Mouse (Mus musculus) stomach, embryonic 15.5 days (tissue): ENCODE data around the gene Sec22b. TPM values are rescaled to one million over a fixed set of nuclear protein-coding genes. Genes with fewer than 3 reads are reported as not detected.

Source experiments
- ATAC-seq: fragments of 200-750 bp; cut with Nextera tagmentation; 2 replicates; pipeline ENCODE4 v1.8.0; 2017; ENCODE audit warnings: low read depth, moderate number of reproducible peaks, moderate TSS enrichment; ENCODE audit not compliant: insufficient read depth, low FRiP score
- H3K27ac ChIP-seq: fragments of 300-500 bp; sonication (generic); 2 replicates; pipeline ENCODE4 v1.5.1; 2015; ENCODE audit warnings: mild to moderate bottlenecking, inconsistent platforms
- H3K27me3 ChIP-seq: fragments of 300-500 bp; sonication (generic); replicated peaks from 2 replicates; pipeline ENCODE4 v1.6.1; 2015; ENCODE audit warnings: inconsistent platforms
- H3K36me3 ChIP-seq: fragments of 300-500 bp; sonication (generic); 2 replicates; pipeline ENCODE4 v1.6.1; 2015; ENCODE audit warnings: inconsistent platforms
- H3K4me1 ChIP-seq: fragments of 300-500 bp; sonication (generic); 2 replicates; pipeline ENCODE4 v1.6.1; 2015; ENCODE audit warnings: inconsistent platforms
- H3K4me2 ChIP-seq: fragments of 300-500 bp; sonication (generic); 2 replicates; pipeline ENCODE4 v1.6.1; 2015; ENCODE audit warnings: mild to moderate bottlenecking, inconsistent platforms
- H3K4me3 ChIP-seq: fragments of 300-500 bp; sonication (generic); replicated peaks from 2 replicates; pipeline ENCODE4 v1.5.1; 2015; ENCODE audit warnings: inconsistent platforms
- H3K9ac ChIP-seq: fragments of 300-500 bp; sonication (generic); 2 replicates; pipeline ENCODE4 v1.6.1; 2015; ENCODE audit warnings: inconsistent platforms
- H3K9me3 ChIP-seq: fragments of 300-500 bp; sonication (generic); 2 replicates; pipeline ENCODE4 v1.6.1; 2016; ENCODE audit warnings: inconsistent platforms
- WGBS: fragments of 180-500 bp; shearing (Covaris S2); methylation state at CpG from one replicate; pipeline ENCODE4 v1.1.7; 2015; 5-methylcytosine and 5-hydroxymethylcytosine counted together
- polyA plus RNA-seq: library from polyadenylated mRNA; unstranded; fragments of >200 nt; fragmentation: Nextera tagmentation; extraction: Ambion mirVana; gene quantifications from 2 replicates; pipeline ENCODE4 v1.2.1, GENCODE M21; 2015

Sec22b gene
- polyA plus RNA-seq, 1 experiment from 2014 or later, result 139 TPM

DNA sequence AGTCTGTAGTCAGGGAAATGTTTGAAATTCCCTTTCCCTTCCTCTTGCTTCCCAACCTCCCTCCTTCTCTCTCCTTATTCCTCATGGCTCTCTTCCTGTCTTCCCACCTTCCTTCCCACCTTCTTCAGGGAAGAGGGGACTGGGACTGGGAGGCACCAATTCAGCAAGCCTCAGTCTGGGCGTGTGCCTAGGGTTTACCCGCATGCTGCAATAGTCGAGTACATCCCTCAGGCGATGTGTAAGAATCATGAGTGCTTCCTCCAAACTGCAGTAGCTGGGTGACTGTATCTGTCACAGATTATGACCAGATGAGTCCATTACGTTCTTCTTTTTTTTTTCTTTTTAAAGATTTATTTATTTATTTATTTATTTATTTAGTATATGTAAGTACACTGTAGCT, 32.8 kb downstream of the Sec22b start:
- no peak overlapping the region for H3K4me2 ChIP-seq
- ATAC-seq, result no peak
- H3K4me3 ChIP-seq, result no peak overlapping the region
- H3K9ac ChIP-seq, result no peak overlapping the region
- H3K36me3 ChIP-seq, result no peaks in the 10 kb centered on the region
- H3K27me3 ChIP-seq, result no peaks in the 10 kb centered on the region
- H3K9me3 ChIP-seq, result no peaks in the 10 kb centered on the region
- WGBS, result 74% methylated on average over 5 of the region's 5 CpGs
- peaks cover 20% of the 10 kb centered on the region for H3K4me1 ChIP-seq
- no peak overlapping the region for H3K27ac ChIP-seq

DNA sequence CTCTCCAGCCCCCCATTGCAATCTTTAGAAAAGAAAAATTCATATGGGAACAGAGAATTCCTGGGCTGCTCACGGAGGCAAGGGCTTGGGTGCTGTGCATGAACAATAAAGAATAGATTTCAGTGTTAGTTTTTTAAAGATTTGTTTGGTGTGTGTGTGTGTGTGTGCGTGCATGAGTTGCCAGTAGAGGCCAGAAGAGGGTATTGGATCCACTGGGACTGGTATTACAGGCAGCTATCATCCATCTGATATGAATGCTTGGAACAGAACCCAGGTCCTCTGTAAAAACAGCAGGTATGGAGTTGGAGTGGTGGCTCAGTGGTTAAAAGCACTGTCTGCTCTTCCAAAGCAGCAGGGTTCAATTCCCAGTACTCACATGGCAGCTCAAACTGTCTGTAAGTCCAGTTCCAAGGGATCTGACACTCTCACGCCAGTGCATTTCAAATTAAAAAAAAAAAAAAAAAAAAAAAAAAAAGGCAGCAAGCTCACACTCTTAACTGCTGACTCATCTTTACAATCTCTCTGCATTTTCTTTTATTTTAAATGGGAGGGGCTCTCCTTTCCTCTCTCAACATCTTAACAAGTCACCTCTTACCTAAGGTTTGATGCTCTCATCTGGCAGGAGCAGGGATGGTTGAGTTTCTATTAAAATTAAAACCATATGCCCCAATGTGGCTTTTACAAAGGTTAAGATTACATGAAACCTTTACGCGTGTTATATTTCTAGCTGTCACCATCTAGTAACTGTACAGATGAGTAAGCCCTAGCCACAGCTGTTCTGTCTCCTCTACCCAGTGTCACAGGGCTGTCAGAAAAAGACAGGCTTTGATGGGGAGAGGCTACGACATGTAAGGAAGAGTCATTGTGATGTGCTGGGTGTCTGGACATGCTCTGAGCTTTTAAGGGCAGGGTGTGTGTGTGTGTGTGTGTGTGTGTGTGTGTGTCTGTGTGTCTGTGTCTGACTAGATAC, 33.6 kb downstream of the Sec22b start:
- ATAC-seq, result no peak
- H3K4me1 ChIP-seq, result peaks cover 23% of the 10 kb centered on the region
- no peaks in the 10 kb centered on the region for H3K27me3 ChIP-seq
- H3K9me3 ChIP-seq, result no peaks in the 10 kb centered on the region
- H3K9ac ChIP-seq, result no peak overlapping the region
- WGBS, result 80% methylated on average over 6 of the region's 6 CpGs
- no peaks in the 10 kb centered on the region for H3K36me3 ChIP-seq
- H3K4me3 ChIP-seq, result no peak overlapping the region
- no peak overlapping the region for H3K4me2 ChIP-seq
- H3K27ac ChIP-seq, result no peak overlapping the region

DNA sequence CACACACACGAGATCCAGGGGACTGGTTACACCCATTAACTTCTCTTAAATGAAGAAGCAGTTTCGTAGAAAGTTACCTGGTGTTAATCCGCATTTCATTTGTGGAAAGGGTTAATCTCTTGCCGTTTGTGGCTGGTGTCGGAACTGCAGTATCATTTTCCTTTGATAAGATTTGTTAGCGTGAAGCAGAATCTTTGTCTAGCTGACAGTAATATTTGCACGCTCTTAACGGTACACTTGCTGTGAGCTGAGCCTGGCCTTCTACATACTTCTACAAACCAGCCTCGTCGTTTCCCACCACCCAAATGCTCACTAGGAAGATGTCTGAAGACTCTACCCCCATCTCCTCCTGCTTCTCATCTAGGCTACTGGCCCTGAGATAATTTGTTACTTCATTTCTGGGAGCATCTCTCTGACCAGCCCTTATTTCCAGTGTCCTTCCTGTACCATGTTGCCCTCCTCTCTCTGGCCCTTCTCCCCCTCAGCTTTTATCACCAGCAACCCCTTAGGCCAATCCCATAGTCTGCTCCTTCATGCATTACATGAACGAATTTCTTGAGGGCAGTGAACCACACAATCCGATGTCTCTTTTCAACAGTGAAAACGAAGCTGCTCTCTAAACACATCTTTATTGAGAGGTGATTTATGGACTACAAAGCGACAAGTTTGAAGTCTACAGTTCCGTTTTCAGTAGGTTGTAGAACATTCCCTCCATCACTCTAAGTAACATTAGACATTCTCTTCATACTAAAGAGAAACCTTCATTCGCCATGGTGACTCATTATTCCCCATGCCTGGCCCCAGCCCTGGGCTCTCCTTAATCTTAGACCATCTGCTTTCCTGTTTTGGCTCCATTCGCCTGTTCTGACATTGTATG, 36.3 kb downstream of the Sec22b start:
- WGBS, result 36% methylated on average over 17 of the region's 17 CpGs
- Histone ChIP-seq H3K27ac (no peak overlapping the region), H3K9me3 (no peaks in the 10 kb centered on the region), H3K9ac (no peak overlapping the region), H3K27me3 (no peaks in the 10 kb centered on the region), H3K4me3 (no peak overlapping the region), H3K4me2 (no peak overlapping the region), H3K36me3 (no peaks in the 10 kb centered on the region), H3K4me1 (peaks cover 39% of the 10 kb centered on the region)
- ATAC-seq, result no peak

DNA sequence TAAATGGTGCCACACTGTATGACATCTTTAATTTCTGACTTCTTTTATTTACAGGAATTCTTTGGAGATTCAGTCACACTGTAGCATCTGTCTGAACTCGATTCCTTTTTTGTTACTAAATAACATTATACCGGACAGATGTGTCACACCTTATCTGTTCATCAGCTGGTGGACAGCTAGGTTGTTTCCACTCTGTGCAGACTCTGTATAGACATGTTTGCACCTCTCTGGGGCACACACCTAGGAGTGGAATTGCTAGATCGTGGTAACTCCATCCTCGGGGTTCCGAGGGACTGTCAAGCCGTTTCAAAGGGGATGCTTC, 36.9 kb downstream of the Sec22b start:
- H3K4me2 ChIP-seq, result no peak overlapping the region
- no peak overlapping the region for H3K27ac ChIP-seq
- H3K27me3 ChIP-seq, result no peaks in the 10 kb centered on the region
- no peaks in the 10 kb centered on the region for H3K9me3 ChIP-seq
- peaks cover 41% of the 10 kb centered on the region for H3K4me1 ChIP-seq
- no peak for ATAC-seq
- WGBS, result 60% methylated on average over 6 of the region's 6 CpGs
- no peak overlapping the region for H3K4me3 ChIP-seq
- no peaks in the 10 kb centered on the region for H3K36me3 ChIP-seq
- H3K9ac ChIP-seq, result no peak overlapping the region

DNA sequence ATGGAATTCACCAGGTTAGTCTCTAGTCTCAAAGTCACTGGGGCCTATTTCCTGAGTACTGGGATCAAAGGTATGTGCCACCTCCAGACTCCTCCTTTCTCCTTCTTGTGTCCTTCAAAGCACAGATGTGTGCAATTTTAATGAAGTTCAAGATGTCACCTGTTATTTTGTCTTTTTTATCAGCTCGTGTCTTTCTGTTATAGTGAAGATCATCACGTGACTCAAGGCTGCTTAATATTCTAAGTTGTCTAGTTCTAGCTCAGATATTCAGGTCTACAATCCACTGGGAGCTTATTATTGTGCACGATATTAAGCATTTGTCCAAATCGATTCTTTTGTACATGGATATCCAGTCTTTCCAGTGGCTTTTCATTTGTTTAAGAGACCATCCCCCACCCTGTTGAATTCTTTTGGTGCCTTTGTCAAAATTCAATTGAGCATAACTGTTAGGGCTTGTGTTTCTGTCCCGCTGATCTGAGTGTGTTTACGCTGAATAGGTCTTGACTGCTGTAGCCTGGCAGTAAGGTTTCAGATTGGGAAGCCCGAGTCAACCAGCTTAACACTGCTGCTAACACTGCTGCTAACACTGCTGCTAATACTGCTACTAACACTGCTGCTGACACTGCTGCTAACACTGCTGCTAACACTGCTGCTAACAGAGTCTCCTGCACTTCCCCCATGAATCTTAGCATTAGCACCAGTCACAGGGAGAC, 38.0 kb downstream of the Sec22b start:
- Histone ChIP-seq H3K4me2 (no peak overlapping the region), H3K9ac (no peak overlapping the region), H3K36me3 (no peaks in the 10 kb centered on the region), H3K4me1 (peaks cover 38% of the 10 kb centered on the region), H3K9me3 (no peaks in the 10 kb centered on the region), H3K27me3 (no peaks in the 10 kb centered on the region), H3K27ac (peak overlapping the region; percentile 77; the same call in 1 of the 2 replicates), H3K4me3 (no peak overlapping the region)
- WGBS, result 54% methylated on average over 7 of the region's 7 CpGs
- ATAC-seq, result no peak

DNA sequence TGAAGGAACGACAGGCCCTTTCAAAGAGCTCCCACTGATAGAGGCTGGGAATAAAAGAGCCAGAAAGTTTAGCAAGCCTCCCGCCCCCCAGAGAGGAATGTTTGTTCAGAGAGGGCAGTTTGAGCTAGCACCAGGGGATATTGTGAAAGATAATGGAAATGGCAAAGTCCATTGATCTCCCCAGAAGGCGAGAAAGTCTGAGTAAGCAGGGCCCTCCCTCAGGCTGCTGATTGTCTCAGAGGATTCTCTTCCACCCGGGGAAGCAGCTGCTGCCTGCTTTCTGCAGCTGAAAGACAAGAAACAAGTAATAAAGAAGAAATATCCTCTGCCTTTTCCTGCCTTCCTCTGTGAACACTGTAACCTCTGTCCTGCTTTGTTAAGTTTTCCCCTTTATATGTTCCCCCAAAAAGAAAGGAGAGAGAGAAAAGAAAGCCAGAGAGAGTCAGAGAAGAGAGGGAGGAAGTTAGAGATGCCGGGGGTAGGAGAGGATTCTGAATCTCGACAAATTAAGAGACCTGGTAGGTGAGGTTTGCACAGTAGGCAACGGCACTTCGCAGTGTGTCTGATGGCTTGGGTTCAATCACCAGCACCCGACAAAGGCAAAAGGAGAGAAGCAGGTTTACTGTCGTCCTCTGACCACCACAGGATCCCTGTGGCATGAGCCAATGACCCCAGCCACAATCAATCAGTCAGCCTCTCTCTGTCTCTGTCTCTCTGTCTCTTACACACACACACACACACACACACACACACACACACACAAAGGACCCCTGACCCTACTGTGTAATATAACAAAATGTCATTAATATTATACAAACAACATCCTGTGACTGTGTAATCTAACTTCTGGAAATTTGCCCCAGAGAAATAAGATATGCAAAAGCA, 38.9 kb downstream of the Sec22b start:
- Histone ChIP-seq H3K9ac (no peak overlapping the region), H3K27ac (peak overlapping the region; percentile 77), H3K4me2 (no peak overlapping the region), H3K36me3 (no peaks in the 10 kb centered on the region), H3K4me1 (peaks cover 38% of the 10 kb centered on the region), H3K4me3 (no peak overlapping the region), H3K27me3 (no peaks in the 10 kb centered on the region), H3K9me3 (no peaks in the 10 kb centered on the region)
- no peak for ATAC-seq
- 24% methylated on average over 10 of the region's 10 CpGs for WGBS

DNA sequence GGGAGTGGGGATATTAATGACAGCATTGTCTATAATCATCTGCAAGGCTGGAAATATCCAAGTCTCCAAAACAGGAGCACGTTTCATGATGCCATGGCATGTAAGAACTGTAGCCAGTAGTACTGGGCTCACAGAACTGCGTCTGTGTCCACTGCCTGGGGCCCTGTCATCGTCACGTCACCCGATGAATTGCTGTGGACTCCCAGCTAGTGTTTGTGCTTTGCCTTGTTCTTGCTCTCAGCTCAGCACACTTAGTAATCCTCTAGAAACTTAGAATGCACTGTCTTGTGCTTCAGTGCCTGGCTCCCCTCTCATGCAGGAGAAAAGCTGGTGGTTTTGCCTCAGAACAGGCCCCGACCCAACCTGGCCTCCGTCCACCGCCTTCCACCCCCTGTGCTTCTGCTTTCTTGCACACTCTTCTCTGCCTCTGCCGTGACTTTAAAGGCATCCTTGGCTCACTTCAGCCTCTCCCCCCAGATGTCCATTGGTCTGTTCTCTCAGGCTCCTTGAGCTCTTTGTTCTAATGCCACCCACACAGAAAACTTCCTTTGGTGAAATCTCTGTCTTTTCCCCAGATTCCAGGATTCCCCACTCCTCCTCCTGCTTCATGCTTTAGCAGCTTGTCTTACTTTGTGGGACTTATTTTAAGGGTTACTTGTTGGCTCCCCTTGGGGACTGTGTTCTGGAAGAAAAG, 39.7 kb downstream of the Sec22b start:
- Histone ChIP-seq H3K9ac (no peak overlapping the region), H3K36me3 (no peaks in the 10 kb centered on the region), H3K4me1 (peaks cover 38% of the 10 kb centered on the region), H3K4me3 (no peak overlapping the region), H3K27ac (peak overlapping the region; percentile 77), H3K27me3 (no peaks in the 10 kb centered on the region), H3K4me2 (no peak overlapping the region), H3K9me3 (no peaks in the 10 kb centered on the region)
- WGBS, result 35% methylated on average over 9 of the region's 9 CpGs
- 0 out of 2 replicates have a peak, but pooled peaks have one; percentile 9 for ATAC-seq

DNA sequence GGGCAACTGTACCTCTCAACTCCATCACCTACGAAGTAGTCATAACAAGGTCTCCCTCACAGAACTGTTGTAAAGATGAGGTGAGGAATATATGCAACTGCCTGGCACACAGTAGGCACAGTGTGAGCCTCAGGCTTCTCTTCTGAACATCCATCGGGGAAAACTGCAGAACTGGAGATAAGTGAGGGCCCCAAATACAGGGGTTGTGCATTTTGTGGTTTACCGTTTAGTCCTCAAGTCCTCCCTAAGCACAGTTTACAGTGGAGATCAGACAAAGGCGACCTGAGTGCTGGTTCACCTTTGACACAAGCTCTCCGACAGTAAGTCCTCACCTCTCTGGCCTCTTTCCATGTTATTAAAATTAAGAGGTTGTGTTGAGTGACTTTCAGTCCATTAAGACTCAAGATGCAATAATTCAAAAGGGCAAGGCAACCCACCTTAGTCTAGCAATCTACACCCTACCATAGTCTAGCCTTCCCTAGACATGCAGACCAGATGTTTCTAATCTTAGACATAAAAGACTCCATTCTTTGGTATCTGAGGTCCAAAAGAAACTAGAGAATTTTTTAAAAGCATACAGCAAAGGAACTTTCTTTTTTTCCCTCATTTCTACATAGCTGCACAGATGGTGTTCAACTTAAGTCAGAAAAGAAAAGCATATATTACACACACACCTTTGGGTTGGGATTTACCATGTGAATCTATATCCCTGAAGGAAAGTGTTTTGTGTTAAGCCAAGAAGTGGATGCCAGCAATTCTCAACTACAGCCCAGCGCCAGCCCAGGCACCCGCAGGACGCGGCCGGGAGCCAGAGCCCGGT, 40.7 kb downstream of the Sec22b start:
- Histone ChIP-seq H3K4me2 (peak overlapping the region; percentile 45), H3K9ac (no peak overlapping the region), H3K27me3 (no peaks in the 10 kb centered on the region), H3K27ac (peak overlapping the region; percentile 77), H3K36me3 (no peaks in the 10 kb centered on the region), H3K4me3 (no peak overlapping the region), H3K4me1 (peaks cover 38% of the 10 kb centered on the region), H3K9me3 (no peaks in the 10 kb centered on the region)
- no peak for ATAC-seq
- 34% methylated on average over 11 of the region's 11 CpGs for WGBS

DNA sequence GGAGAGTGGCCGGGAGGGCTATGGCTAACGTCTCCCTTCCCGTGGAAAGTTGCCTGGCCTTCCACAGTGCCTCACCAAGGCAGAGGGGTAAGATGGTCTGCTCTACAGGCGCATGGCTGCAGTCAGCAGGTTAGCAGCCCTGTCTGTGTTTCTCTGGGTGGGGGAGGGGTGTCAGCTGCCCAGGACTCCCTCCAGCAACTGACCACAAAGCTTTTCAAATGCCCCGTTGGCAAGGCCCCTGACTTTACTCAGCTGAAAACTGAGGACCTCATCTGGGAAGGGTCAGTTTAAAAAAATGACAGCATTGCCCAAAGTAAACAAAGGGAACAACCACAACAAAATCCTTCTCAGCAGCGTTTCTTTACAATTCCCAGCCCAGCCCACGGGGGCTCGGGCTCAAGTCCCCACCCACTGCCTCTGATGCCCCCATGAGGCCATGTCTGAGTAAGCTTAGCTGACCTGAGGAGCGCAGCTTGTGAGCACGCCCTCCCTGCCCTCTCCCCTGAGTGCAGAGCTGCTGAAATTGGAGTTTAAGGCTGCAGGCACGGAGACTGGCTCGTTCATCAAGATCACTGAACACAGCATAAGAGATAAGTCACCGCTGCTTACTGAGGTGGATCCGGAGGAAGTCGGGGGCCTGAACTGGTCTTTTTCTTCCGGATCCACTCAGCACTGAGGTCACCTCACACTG, 41.4 kb downstream of the Sec22b start:
- ATAC-seq, result no peak; the same call in 1 of the 2 replicates
- H3K9me3 ChIP-seq, result no peaks in the 10 kb centered on the region
- H3K4me1 ChIP-seq, result peaks cover 38% of the 10 kb centered on the region
- H3K4me3 ChIP-seq, result no peak overlapping the region
- WGBS, result 7% methylated on average over 16 of the region's 16 CpGs
- H3K9ac ChIP-seq, result no peak overlapping the region
- H3K36me3 ChIP-seq, result no peaks in the 10 kb centered on the region
- no peaks in the 10 kb centered on the region for H3K27me3 ChIP-seq
- peak overlapping the region; percentile 45 for H3K4me2 ChIP-seq
- H3K27ac ChIP-seq, result peak overlapping the region; percentile 73

DNA sequence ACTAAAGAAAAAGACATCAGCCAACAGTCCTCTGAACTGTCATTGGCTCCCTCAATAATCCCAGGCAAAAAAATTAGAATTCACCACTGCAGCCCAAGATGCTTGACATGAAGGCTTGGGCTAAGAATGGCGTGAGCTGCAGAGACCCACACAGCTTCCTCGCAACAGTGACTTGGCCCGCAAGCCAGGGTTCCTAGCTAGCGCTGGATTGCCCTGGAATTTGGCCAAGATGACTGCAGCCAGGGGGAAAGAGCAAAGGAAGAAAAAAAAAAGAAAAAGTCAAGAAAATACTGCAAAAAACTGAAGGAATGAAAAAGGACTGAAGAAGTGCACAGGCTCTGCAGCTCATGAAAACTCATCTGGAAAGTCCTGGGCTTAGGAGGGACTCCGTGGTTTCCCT, 43.5 kb downstream of the Sec22b start:
- no peaks in the 10 kb centered on the region for H3K27me3 ChIP-seq
- ATAC-seq, result no peak
- H3K4me3 ChIP-seq, result no peak overlapping the region
- no peaks in the 10 kb centered on the region for H3K36me3 ChIP-seq
- peaks cover 29% of the 10 kb centered on the region for H3K4me1 ChIP-seq
- no peaks in the 10 kb centered on the region for H3K9me3 ChIP-seq
- no peak overlapping the region for H3K9ac ChIP-seq
- 57% methylated on average over 5 of the region's 5 CpGs for WGBS
- no peak overlapping the region for H3K27ac ChIP-seq
- no peak overlapping the region for H3K4me2 ChIP-seq
